Mouse (Mus musculus) forebrain, embryonic 13.5 days (tissue): Measurements from ENCODE around the gene Dusp27. TPM values are rescaled to one million over a fixed set of nuclear protein-coding genes. Genes with fewer than 3 reads are reported as not detected.
A peak's percentile ranks its signal among the peaks of the same experiment; 100 is the strongest.

Source experiments
- ATAC-seq: fragments of 200-750 bp; cut with Nextera tagmentation; 2 replicates; pipeline ENCODE4 v1.8.0; 2017
- H3K27ac ChIP-seq: fragments of 300-500 bp; sonication (generic); 2 replicates; pipeline ENCODE4 v1.5.1; 2015; ENCODE audit warnings: inconsistent platforms, mild to moderate bottlenecking, moderate library complexity
- H3K27me3 ChIP-seq: fragments of 300-500 bp; sonication (generic); 2 replicates; pipeline ENCODE4 v1.6.1; 2015; ENCODE audit warnings: mild to moderate bottlenecking, inconsistent platforms
- H3K36me3 ChIP-seq: fragments of 300-500 bp; sonication (generic); 2 replicates; pipeline ENCODE4 v1.6.1; 2015; ENCODE audit warnings: mild to moderate bottlenecking, inconsistent platforms; ENCODE audit not compliant: poor library complexity, severe bottlenecking
- H3K4me1 ChIP-seq: fragments of 300-500 bp; sonication (generic); 2 replicates; pipeline ENCODE4 v1.6.1; 2015; ENCODE audit warnings: inconsistent platforms
- H3K4me2 ChIP-seq: fragments of 300-500 bp; sonication (generic); 2 replicates; pipeline ENCODE4 v1.6.1; 2015; ENCODE audit warnings: inconsistent platforms, mild to moderate bottlenecking, moderate library complexity
- H3K4me3 ChIP-seq: fragments of 300-500 bp; sonication (generic); 2 replicates; pipeline ENCODE4 v1.5.1; 2015; ENCODE audit warnings: mild to moderate bottlenecking, inconsistent platforms
- H3K9ac ChIP-seq: fragments of 300-500 bp; sonication (generic); 2 replicates; pipeline ENCODE4 v1.6.1; 2015; ENCODE audit warnings: mild to moderate bottlenecking, inconsistent platforms
- H3K9me3 ChIP-seq: fragments of 300-500 bp; sonication (generic); replicated peaks from 2 replicates; pipeline ENCODE4 v1.6.1; 2016; ENCODE audit warnings: inconsistent platforms
- WGBS: fragments of 180-500 bp; shearing (Covaris S2); methylation state at CpG from one replicate; pipeline ENCODE4 v1.1.7; 2015; 5-methylcytosine and 5-hydroxymethylcytosine counted together
- polyA plus RNA-seq: library from polyadenylated mRNA; unstranded; fragments of >200 nt; fragmentation: Nextera tagmentation; extraction: Ambion mirVana; gene quantifications from 2 replicates; pipeline ENCODE4 v1.2.1, GENCODE M21; 2015

The Dusp27 gene
- 0.68 and 0.80 TPM in 2 replicates for polyA plus RNA-seq

DNA sequence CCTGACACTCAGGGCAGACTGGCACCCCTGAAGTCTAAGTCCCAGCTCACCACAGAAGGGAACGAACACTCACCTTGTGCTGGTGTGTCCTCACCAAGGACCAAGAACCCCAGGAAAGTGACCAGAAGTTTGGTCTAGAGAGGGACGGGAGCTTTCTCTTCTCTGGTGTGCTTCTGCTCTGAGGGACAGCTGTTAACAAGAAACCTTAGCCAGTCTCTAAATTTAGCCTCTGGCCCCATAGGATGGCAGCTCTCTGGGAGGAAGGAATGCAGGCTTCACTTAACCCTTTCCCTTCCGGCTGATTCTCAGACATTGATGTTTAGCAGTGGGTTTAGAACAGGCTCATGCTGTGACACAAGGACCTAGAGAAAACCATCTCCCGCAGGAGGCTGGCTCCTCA is at the start of gene Dusp27:
TSS of gene Dusp27 (minus strand) at position 204 of the 400 bp plus-strand sequence.
- Histone ChIP-seq H3K36me3 (no peaks in the 10 kb centered on the region), H3K4me3 (no peak within 1 kb of the TSS), H3K27me3 (no peaks in the 10 kb centered on the region), H3K4me1 (no peaks in the 10 kb centered on the region), H3K9me3 (no peaks in the 10 kb centered on the region; the same call in 1 of the 2 replicates), H3K9ac (no peak within 1 kb of the TSS), H3K27ac (no peak within 1 kb of the TSS), H3K4me2 (no peak within 1 kb of the TSS)
- ATAC-seq: no peak
- WGBS: 58% methylated on average over 4 of the region's 4 CpGs

DNA sequence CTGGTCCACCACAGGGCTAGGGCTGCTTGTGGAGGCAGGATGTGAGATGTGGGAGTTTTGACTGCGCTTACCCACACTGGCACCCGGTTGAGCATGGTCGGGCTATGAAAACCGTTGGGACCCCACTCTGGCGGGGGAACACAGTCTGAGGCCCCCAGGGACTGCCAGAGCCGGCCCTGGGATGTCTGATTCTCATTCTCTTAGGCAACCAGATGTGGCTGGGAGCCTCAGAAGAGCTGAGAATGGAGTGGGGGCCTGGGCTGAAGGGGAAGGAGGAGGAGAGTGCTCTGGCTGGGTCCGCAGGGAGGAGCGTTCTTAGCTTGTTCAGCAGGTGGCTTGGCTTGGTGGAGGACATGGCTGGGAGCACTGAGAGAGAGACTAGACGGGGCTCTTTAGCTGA is 45.9 kb upstream of the Dusp27 start:
- no peaks in the 10 kb centered on the region for H3K36me3 ChIP-seq
- no peak overlapping the region for H3K27ac ChIP-seq
- H3K27me3 ChIP-seq: no peaks in the 10 kb centered on the region
- H3K9me3 ChIP-seq: no peaks in the 10 kb centered on the region
- H3K4me1 ChIP-seq: no peaks in the 10 kb centered on the region
- H3K4me3 ChIP-seq: no peak overlapping the region
- 79% methylated on average over 9 of the region's 9 CpGs for WGBS
- no peak for ATAC-seq
- H3K4me2 ChIP-seq: no peak overlapping the region
- H3K9ac ChIP-seq: no peak overlapping the region

DNA sequence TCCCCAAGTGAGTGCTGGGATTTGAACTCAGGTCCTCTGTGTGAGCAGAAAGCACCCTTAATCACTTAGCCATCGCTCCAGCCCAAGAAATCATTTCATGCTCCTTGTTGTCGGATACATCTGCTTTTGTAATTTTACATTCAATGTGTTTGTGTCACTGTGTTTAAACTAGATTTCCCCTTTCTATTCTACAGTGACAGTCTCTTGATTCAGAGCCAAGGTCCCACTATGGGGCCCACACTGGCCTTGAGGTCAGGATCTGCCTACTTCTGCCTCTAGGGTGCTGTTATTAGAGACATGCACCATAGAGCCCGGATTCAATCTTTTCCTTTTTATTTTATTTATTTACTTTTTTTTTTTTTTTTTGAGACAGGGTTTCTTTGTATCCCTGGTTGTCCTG is 45.3 kb upstream of the Dusp27 start:
- Histone ChIP-seq H3K9ac (no peak overlapping the region), H3K4me3 (no peak overlapping the region), H3K27ac (no peak overlapping the region), H3K36me3 (no peaks in the 10 kb centered on the region), H3K9me3 (no peaks in the 10 kb centered on the region), H3K4me2 (no peak overlapping the region), H3K4me1 (no peaks in the 10 kb centered on the region), H3K27me3 (no peaks in the 10 kb centered on the region)
- WGBS: 79% methylated on average over 3 of the region's 3 CpGs
- ATAC-seq: no peak

DNA sequence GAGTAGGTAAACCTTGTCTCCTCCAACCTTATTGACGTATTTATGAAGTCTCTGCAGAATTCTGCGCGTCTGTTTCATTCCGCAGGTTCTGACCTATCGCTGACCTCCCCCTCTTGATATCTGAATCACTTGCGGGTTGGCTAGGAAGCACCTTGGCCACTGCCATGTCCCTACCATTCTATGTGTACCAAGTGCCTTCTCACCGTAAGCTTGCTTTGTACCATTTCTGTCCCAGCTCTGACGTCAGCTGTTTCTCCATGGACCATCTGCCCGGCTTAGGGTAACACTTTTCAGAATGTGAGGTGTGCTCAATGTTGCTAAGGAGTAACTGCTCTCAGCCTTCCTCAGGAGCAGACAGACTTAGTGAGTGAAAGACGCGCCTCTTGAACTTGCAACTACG is 43.1 kb upstream of the Dusp27 start:
- no peaks in the 10 kb centered on the region for H3K9me3 ChIP-seq
- H3K36me3 ChIP-seq: no peaks in the 10 kb centered on the region
- H3K4me2 ChIP-seq: no peak overlapping the region
- H3K9ac ChIP-seq: no peak overlapping the region
- H3K27ac ChIP-seq: no peak overlapping the region
- H3K27me3 ChIP-seq: no peaks in the 10 kb centered on the region
- no peak overlapping the region for H3K4me3 ChIP-seq
- WGBS: 96% methylated on average over 12 of the region's 12 CpGs
- ATAC-seq: no peak
- H3K4me1 ChIP-seq: no peaks in the 10 kb centered on the region

DNA sequence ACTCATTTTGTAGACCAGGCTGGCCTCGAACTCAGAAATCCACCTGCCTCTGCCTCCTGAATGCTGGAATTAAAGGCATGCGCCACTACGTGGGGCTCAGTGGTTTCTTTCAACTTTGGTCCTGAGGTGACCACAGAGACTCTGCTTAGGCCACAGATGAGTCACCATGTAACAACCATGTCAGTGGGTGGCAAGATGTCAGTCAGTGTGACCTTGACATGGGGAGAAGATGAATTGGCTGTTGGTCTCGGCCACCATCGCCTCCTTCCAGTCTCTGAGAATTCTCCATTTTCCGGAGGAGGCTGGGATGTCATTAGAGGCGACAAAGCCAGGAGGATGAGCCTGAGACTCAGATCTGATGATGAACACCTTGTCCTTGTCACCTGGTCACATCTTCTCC is 42.0 kb upstream of the Dusp27 start:
- Histone ChIP-seq H3K9ac (no peak overlapping the region), H3K9me3 (no peaks in the 10 kb centered on the region), H3K4me2 (no peak overlapping the region), H3K4me3 (no peak overlapping the region), H3K4me1 (no peaks in the 10 kb centered on the region), H3K27ac (no peak overlapping the region), H3K36me3 (no peaks in the 10 kb centered on the region), H3K27me3 (no peaks in the 10 kb centered on the region)
- no peak for ATAC-seq
- WGBS: 92% methylated on average over 7 of the region's 7 CpGs

DNA sequence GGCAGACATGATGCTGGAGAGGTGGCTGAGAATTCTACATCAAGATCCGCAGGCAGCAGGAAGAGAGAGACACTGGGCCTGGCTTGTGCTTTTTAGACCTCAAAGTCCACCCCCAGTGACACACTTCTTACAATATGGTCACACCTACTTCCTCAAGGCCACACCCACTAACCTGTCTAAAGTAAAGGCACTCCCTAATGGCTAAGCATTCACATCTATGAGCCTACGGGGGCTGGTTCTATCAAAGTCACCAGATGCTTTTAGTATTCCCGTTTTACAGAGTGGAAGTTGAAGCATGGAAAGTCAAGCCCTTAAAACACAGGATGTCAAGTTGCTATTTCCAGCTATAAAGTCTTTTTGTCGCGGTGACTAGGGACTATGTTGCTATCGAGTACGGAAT is 40.3 kb upstream of the Dusp27 start:
- no peak overlapping the region for H3K27ac ChIP-seq
- WGBS: 95% methylated on average over 7 of the region's 7 CpGs

DNA sequence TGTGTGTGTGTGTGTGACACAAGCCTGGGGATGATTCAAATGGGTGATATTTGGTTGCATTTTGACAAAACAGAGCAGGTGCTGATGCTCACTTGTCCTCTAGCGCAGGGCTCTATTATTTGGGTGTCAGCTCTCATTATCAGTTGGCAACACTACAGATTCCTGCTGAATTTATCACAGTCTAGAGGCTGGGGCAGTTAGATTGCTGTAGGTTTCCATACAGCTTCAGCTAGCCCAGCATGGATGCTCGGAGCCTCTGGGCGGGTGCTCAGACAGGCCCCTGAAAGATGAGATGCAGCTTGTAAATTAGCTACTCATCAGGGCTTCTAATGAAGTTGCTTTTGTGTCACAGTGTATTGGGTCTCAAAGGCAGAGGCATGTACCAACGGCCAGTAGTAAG is 39.7 kb upstream of the Dusp27 start:
- H3K9ac ChIP-seq: no peak overlapping the region
- WGBS: 71% methylated on average over 4 of the region's 4 CpGs
- H3K27ac ChIP-seq: no peak overlapping the region

More for the DNA sequence above, 40.3 kb upstream of the Dusp27 start:
- no peaks in the 10 kb centered on the region for H3K4me1 ChIP-seq
- H3K9me3 ChIP-seq: no peaks in the 10 kb centered on the region
- no peak overlapping the region for H3K4me3 ChIP-seq
- no peaks in the 10 kb centered on the region for H3K36me3 ChIP-seq
- no peaks in the 10 kb centered on the region for H3K27me3 ChIP-seq
- H3K4me2 ChIP-seq: no peak overlapping the region
- no peak for ATAC-seq
- no peak overlapping the region for H3K9ac ChIP-seq

DNA sequence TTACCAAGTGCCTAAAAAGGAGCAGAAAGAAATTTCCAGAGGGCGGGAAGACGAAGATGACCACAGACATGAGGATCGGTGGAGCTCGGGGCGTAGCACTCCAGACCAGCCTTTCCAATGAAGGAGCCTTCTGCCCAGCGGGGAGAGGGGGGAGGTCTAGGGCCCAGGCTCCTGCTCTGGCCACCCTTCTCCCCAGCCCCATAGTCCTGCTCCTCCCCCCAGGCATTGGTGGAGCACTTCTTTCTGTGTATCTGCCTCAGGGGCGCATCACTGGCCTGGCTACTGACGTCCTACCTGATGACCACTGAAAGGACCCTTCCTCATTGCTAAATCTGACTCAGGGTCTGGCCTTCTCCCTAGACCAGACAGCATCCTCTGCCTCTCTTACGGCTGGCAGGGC is 37.4 kb upstream of the Dusp27 start:
- Histone ChIP-seq H3K27me3 (peaks cover 3% of the 10 kb centered on the region), H3K4me3 (no peak overlapping the region), H3K4me2 (no peak overlapping the region), H3K4me1 (peaks cover 6% of the 10 kb centered on the region; the same call in 1 of the 2 replicates), H3K36me3 (no peaks in the 10 kb centered on the region), H3K9ac (no peak overlapping the region), H3K27ac (no peak overlapping the region), H3K9me3 (no peaks in the 10 kb centered on the region)
- ATAC-seq: no peak
- 93% methylated on average over 9 of the region's 9 CpGs for WGBS

More for the DNA sequence above, 39.7 kb upstream of the Dusp27 start:
- no peaks in the 10 kb centered on the region for H3K9me3 ChIP-seq
- H3K4me1 ChIP-seq: no peaks in the 10 kb centered on the region
- H3K4me2 ChIP-seq: no peak overlapping the region
- H3K27me3 ChIP-seq: no peaks in the 10 kb centered on the region
- no peaks in the 10 kb centered on the region for H3K36me3 ChIP-seq
- ATAC-seq: no peak
- H3K4me3 ChIP-seq: no peak overlapping the region

DNA sequence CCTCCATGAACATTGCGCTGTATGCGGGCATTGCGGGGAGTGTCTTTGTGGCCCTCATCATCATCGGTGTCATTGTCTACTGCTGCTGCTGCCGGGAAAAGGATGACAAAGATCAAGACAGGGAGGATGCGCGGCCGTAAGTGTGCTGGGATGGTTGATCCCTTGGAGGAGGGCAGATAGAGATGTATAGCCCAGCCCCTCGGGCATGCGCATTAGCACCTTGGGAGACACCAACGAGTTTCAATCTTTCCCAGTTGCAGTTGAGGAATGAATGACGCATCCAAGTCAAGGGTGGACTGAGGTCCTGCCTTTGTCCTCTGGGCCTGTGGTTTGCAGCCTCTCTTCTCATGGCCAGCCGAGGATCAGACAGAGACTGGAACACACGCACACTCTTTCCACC is 36.9 kb upstream of the Dusp27 start:
- Histone ChIP-seq H3K4me2 (no peak overlapping the region), H3K27ac (no peak overlapping the region), H3K9ac (no peak overlapping the region), H3K36me3 (no peaks in the 10 kb centered on the region), H3K27me3 (peaks cover 9% of the 10 kb centered on the region), H3K4me1 (peaks cover 7% of the 10 kb centered on the region; the same call in 1 of the 2 replicates), H3K4me3 (no peak overlapping the region), H3K9me3 (no peaks in the 10 kb centered on the region)
- no peak for ATAC-seq
- WGBS: 91% methylated on average over 14 of the region's 14 CpGs

DNA sequence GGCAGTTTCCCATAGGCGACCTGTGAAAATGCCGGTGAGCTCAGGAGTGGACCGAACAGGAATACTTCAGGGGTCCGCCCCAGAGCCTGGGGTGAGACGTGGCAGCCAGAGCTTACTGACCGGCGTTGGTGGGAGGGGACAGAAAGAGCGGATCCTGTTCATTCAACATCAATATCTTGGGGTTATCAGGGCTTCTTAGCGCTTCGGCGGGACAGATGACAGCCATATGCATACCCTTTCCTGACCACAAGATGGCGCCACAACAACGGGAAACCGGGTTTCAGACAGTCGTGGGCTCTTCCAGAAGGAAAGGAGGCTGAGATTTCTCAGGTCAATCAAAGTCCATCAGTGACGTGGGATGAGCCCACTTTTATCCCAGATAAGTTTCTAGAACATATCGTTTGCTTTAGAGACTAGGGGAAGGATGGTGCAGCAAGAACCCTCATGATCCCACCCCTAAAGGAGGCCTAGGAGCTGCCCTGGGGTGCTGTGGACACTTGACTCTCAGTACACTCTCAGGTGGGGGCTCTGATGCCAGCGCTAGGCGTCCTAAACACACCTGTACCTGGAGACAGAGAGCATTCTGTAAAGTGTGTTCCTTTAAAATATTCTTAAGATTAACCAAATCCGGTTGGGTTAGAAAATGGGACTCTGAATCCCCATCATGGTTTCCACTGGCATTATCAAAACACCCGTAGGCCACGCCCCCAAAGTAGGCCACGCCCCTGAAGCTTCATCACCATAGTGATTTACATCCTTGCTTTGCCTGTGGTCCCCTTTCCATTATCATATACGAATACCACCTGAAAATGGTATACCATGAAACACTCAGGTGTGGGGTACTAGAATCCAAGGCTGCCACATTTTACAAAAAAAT is 33.1 kb upstream of the Dusp27 start:
- peak; percentile 81 for ATAC-seq
- Histone ChIP-seq H3K4me3 (no peak overlapping the region), H3K4me1 (peaks cover 7% of the 10 kb centered on the region; the same call in 1 of the 2 replicates), H3K4me2 (peak overlapping the region; percentile 52), H3K36me3 (no peaks in the 10 kb centered on the region), H3K27ac (no peak overlapping the region), H3K9me3 (no peaks in the 10 kb centered on the region), H3K27me3 (peaks cover 24% of the 10 kb centered on the region), H3K9ac (0 out of 2 replicates have a peak overlapping the region, but pooled peaks have one; percentile 38)
- WGBS: 15% methylated on average over 24 of the region's 24 CpGs

DNA sequence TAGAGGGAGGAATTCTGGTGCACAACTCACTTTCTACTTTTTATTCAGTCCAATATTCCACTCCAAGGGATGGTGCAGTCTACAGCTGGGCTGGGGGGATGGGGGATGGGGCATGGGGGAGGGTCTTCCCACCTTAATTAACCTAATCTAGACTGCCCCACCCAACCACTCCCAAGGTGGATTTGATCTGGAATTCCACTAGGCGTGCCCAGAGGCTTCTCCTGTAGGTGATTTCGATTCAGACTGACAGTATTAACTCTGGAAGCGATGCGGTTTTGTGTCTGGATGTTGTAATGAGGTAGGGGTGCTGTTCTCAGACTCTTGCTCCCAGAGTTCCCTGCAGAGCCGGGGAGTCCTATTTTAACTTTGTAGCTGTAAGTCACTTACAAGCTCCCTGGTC is 32.4 kb upstream of the Dusp27 start:
- H3K4me2 ChIP-seq: peak overlapping the region; percentile 52
- H3K4me1 ChIP-seq: peaks cover 7% of the 10 kb centered on the region; the same call in 1 of the 2 replicates
- no peak overlapping the region for H3K27ac ChIP-seq
- 0 out of 2 replicates have a peak overlapping the region, but pooled peaks have one; percentile 38 for H3K9ac ChIP-seq
- ATAC-seq: 0 out of 2 replicates have a peak, but pooled peaks have one; percentile 7
- 51% methylated on average over 5 of the region's 5 CpGs for WGBS
- peaks cover 31% of the 10 kb centered on the region for H3K27me3 ChIP-seq
- no peaks in the 10 kb centered on the region for H3K9me3 ChIP-seq
- no peak overlapping the region for H3K4me3 ChIP-seq
- no peaks in the 10 kb centered on the region for H3K36me3 ChIP-seq

DNA sequence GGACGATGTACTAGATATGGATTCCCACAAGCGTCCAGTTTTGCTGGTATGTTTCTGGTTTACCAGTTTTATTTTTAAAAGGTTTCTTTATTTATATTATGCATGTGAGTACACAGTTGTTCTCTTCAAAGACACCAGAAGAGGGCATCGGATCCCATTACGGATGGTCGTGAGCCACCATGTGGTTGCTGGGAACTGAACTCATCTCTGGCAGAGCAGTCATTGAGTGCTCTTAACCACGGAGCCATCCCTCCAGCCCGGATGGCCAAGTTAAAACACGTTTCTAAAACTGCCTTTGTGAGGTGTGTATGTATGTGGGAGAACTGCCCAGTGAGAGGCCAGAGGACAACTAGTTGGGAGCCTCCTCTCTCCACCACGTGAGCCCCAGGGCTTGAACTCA is 30.9 kb upstream of the Dusp27 start:
- Histone ChIP-seq H3K4me1 (peaks cover 10% of the 10 kb centered on the region), H3K9ac (no peak overlapping the region), H3K36me3 (no peaks in the 10 kb centered on the region), H3K27ac (no peak overlapping the region), H3K9me3 (no peaks in the 10 kb centered on the region), H3K4me2 (no peak overlapping the region), H3K4me3 (no peak overlapping the region), H3K27me3 (peaks cover 40% of the 10 kb centered on the region)
- 70% methylated on average over 9 of the region's 9 CpGs for WGBS
- ATAC-seq: no peak
